Mouse (Mus musculus) T-cell, adult 66 days (primary cell): Measurements from ENCODE around the gene Cep41. TPM values are rescaled to one million over a fixed set of nuclear protein-coding genes. Genes with fewer than 3 reads are reported as not detected.

Source experiments
- total RNA-seq, 2 experiments: library from RNA; stranded (reverse); gene quantifications; 3 replicates in 1 of 2; 4 replicates in 1 of 2; pipeline ENCODE4 v1.2.4; 2023

Cep41 gene
- total RNA-seq: 10 to 100 TPM in 1 of 2 experiments, 1 to 10 TPM in 1; 10.0 to 10.2 TPM

GRCm38 (mm10) chr6:30693350-30693991 is at the start of gene Cep41:
TSS of gene Cep41 (minus strand) at chr6:30693749.

GRCm38 (mm10) chr6:30723331-30723730 is 29.8 kb upstream of the Cep41 start, which contains the start of gene Mest:
TSS of gene Mest (plus strand) at chr6:30723547.

GRCm38 (mm10) chr6:30638674-30639268 is 54.8 kb downstream of the Cep41 start, which contains the start of gene Cpa1:
TSS of gene Cpa1 (plus strand) at chr6:30639218.

GRCm38 (mm10) chr6:30610710-30611109 is 82.8 kb downstream of the Cep41 start, which contains the start of gene Cpa5:
TSS of gene Cpa5 (plus strand) at chr6:30611010.

Other genes with a start within 250 kb of the Cep41 start
- 10 to 100 TPM; 38.2 to 39.8 TPM for gene Tmem209, start 184.0 kb downstream of the Cep41 start, total RNA-seq
- gene Ssmem1, start 183.9 kb downstream of the Cep41 start, total RNA-seq: 1 to 10 TPM in 1 of 2 experiments, under 1 TPM in 1; 0.96 to 1.2 TPM
- gene Cpa2, start 152.2 kb downstream of the Cep41 start, total RNA-seq: not detected
- not detected for gene Cpa4, start 125.4 kb downstream of the Cep41 start, total RNA-seq
- gene Cpa5, start 82.7 kb downstream of the Cep41 start, total RNA-seq: not detected
- not detected for gene Cpa1, start 54.5 kb downstream of the Cep41 start, total RNA-seq
- gene Mest, start 29.8 kb upstream of the Cep41 start, total RNA-seq: 1 to 10 TPM in 1 of 2 experiments, under 1 TPM in 1; 0.99 to 1.9 TPM
- 10 to 100 TPM; 24.2 to 30.8 TPM for gene Copg2, start 203.0 kb upstream of the Cep41 start, total RNA-seq
- gene Tsga13, start 221.8 kb upstream of the Cep41 start, total RNA-seq: not detected